Mouse (Mus musculus) midbrain, postnatal 0 days (tissue): Measurements from ENCODE around the gene Cuzd1. TPM values are rescaled to one million over a fixed set of nuclear protein-coding genes. Genes with fewer than 3 reads are reported as not detected.

Source experiments
- ATAC-seq: fragments of 200-750 bp; cut with Nextera tagmentation; 2 replicates; pipeline ENCODE4 v1.8.0; 2017; ENCODE audit warnings: moderate number of reproducible peaks, mild to moderate bottlenecking, moderate TSS enrichment, moderate library complexity; ENCODE audit not compliant: low FRiP score
- DNase-seq: peaks from one replicate; pipeline ENCODE4 v3.0.0-alpha.2; 2015; ENCODE audit warnings: low spot score
- H3K27ac ChIP-seq: fragments of 300-500 bp; sonication (generic); 2 replicates; pipeline ENCODE4 v1.5.1; 2014; ENCODE audit warnings: low read depth, mild to moderate bottlenecking, low read length, mixed read lengths
- H3K27me3 ChIP-seq: fragments of 300-500 bp; sonication (generic); 2 replicates; pipeline ENCODE4 v1.6.1; 2014; ENCODE audit warnings: low read length, control low read depth, mixed read lengths; ENCODE audit not compliant: insufficient read depth
- H3K36me3 ChIP-seq: fragments of 300-500 bp; sonication (generic); 2 replicates; pipeline ENCODE4 v1.6.1; 2014; ENCODE audit warnings: low read length, control low read depth, mixed read lengths; ENCODE audit not compliant: insufficient read depth
- H3K4me1 ChIP-seq: fragments of 300-500 bp; sonication (generic); 2 replicates; pipeline ENCODE4 v1.6.1; 2014; ENCODE audit warnings: mild to moderate bottlenecking, control low read depth, antibody characterized with exemption, low read length, mixed read lengths; ENCODE audit not compliant: insufficient read depth
- H3K4me2 ChIP-seq: fragments of 300-500 bp; sonication (generic); 2 replicates; pipeline ENCODE4 v1.6.1; 2014; ENCODE audit warnings: low read depth, mild to moderate bottlenecking, low read length, mixed read lengths; ENCODE audit not compliant: poor library complexity, severe bottlenecking
- H3K4me3 ChIP-seq: fragments of 300-500 bp; sonication (generic); 2 replicates; pipeline ENCODE4 v1.5.1; 2014; ENCODE audit warnings: low read depth, mild to moderate bottlenecking, low read length, moderate library complexity
- H3K9ac ChIP-seq: fragments of 300-500 bp; sonication (generic); replicated peaks from 2 replicates; pipeline ENCODE4 v1.6.1; 2014; ENCODE audit warnings: mild to moderate bottlenecking, low read length, moderate library complexity, mixed read lengths; ENCODE audit not compliant: poor library complexity, severe bottlenecking
- H3K9me3 ChIP-seq: fragments of 300-500 bp; sonication (generic); 2 replicates; pipeline ENCODE4 v1.6.1; 2016; ENCODE audit warnings: low read length, control low read depth
- CTCF ChIP-seq: IDR thresholded peaks from 2 replicates; pipeline ENCODE4 v1.5.1; 2016; ENCODE audit warnings: antibody characterized with exemption, mild to moderate bottlenecking
- WGBS: fragments of 180-500 bp; shearing (Covaris S2); extraction: QIAGEN DNeasy Blood & Tissue Kit; methylation state at CpG from one replicate; pipeline ENCODE4 v1.1.7; 2014; 5-methylcytosine and 5-hydroxymethylcytosine counted together
- polyA plus RNA-seq: library from polyadenylated mRNA; unstranded; fragments of >200 nt; fragmentation: Nextera tagmentation; extraction: Ambion mirVana; gene quantifications from 2 replicates; pipeline ENCODE4 v1.2.1, GENCODE M21; 2015
- total RNA-seq: library from RNA; depleted of rRNA; stranded (reverse); fragments of >200 nt; gene quantifications from 2 replicates; pipeline ENCODE4 v1.2.3, GENCODE M21; 2014

Gene Cuzd1
- total and polyA plus RNA-seq, 2 experiments from 2014 or later, result 0.06 TPM; not detected in 1

DNA sequence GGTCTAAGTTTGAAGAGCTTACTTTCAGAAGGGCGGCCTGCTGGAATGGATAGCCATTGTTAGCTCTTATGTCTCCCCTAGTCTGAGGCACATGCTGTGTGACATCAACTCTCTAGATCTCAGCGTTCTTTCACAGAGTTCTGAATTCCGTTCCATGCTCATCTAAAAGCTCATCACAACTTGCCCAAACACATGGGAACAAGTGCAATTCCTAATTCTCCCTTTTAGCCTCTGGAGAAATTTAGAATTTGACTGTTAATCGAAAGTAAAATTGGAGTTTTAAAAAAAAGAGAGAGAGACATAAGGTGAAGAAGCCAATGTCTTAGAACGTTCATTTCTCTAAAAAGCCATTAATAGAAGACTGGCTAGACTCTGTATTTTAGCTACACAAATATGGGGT, 7.3 kb upstream of the Cuzd1 start, which contains the start of gene Fam24b:
Gene Fam24b, minus strand, starts transcription at position 101 of the 400 bp plus-strand sequence.
- H3K27ac ChIP-seq, result no peak within 1 kb of the TSS
- WGBS, result 88% methylated on average over 5 of the region's 5 CpGs
- H3K27me3 ChIP-seq, result no peaks in the 10 kb centered on the region
- TF ChIP-seq CTCF, result no peak
- ATAC-seq, result no peak
- no peak for DNase-seq
- no peaks in the 10 kb centered on the region for H3K4me1 ChIP-seq
- H3K4me3 ChIP-seq, result no peak within 1 kb of the TSS
- no peaks in the 10 kb centered on the region for H3K36me3 ChIP-seq
- H3K9me3 ChIP-seq, result no peaks in the 10 kb centered on the region
- H3K9ac ChIP-seq, result no peak within 1 kb of the TSS
- H3K4me2 ChIP-seq, result no peak within 1 kb of the TSS

DNA sequence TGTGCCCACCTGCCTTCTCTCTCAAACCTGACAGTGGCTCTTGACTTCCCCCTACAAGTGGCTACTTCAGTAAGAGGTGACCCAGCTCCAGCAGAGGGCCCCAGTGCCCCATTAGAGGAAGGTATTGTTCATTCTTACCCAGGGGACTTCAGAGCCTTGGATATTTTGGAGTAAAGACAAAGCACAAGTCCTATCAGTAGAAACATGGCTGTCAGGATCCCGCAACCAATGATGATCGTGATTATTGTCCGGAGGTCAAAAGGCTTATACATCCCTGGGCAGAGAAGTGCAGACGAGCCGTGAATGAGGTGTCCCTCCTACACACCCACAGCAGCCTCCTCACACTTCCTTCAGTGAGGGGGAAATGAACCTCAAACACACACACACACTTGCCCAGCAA, 5.0 kb upstream of the Cuzd1 start:
- no peak for TF ChIP-seq CTCF
- H3K4me2 ChIP-seq, result no peak overlapping the region
- no peaks in the 10 kb centered on the region for H3K9me3 ChIP-seq
- no peak overlapping the region for H3K4me3 ChIP-seq
- no peak overlapping the region for H3K9ac ChIP-seq
- no peaks in the 10 kb centered on the region for H3K4me1 ChIP-seq
- WGBS, result 89% methylated on average over 5 of the region's 5 CpGs
- H3K36me3 ChIP-seq, result no peaks in the 10 kb centered on the region
- H3K27ac ChIP-seq, result no peak overlapping the region
- ATAC-seq, result no peak
- DNase-seq, result no peak
- H3K27me3 ChIP-seq, result no peaks in the 10 kb centered on the region

DNA sequence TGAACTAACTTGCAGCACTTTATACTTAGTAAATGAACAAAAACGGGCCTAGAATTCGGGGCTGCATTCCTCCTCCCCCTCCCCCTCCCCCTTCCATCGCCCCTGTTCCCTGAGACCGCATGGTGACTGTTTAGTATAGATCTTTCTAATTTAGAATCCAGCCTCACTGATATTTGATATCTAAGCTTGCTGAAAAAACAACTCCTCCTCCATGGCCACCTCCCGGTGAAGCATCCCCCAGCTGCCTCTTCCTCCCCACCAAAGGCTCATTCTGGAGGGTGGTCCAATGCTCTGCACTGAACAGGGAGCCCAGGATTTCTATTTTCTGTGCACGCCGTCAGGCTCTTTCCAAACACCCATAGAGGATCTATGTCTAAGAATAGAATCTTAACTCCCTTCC, 3.8 kb downstream of the Cuzd1 start:
- H3K36me3 ChIP-seq, result no peaks in the 10 kb centered on the region
- WGBS, result 88% methylated on average over 5 of the region's 7 CpGs
- no peak overlapping the region for H3K4me2 ChIP-seq
- TF ChIP-seq CTCF, result no peak
- H3K4me1 ChIP-seq, result no peaks in the 10 kb centered on the region
- no peaks in the 10 kb centered on the region for H3K9me3 ChIP-seq
- no peak overlapping the region for H3K9ac ChIP-seq
- no peak overlapping the region for H3K27ac ChIP-seq
- ATAC-seq, result no peak
- no peaks in the 10 kb centered on the region for H3K27me3 ChIP-seq
- H3K4me3 ChIP-seq, result no peak overlapping the region
- no peak for DNase-seq

- TF ChIP-seq CTCF, result no peak
- Histone ChIP-seq H3K9ac (no peak overlapping the region), H3K4me2 (no peak overlapping the region), H3K27me3 (no peaks in the 10 kb centered on the region), H3K4me1 (no peaks in the 10 kb centered on the region), H3K4me3 (no peak overlapping the region), H3K27ac (no peak overlapping the region), H3K9me3 (no peaks in the 10 kb centered on the region), H3K36me3 (no peaks in the 10 kb centered on the region)
- 74% methylated on average over 12 of the region's 12 CpGs for WGBS
- no peak for DNase-seq
- no peak for ATAC-seq
Observed at GRCm38 (mm10) chr7:131317587-131317986, 4.5 kb downstream of the Cuzd1 start.

GRCm38 (mm10) chr7:131314493-131314892, 7.6 kb downstream of the Cuzd1 start:
- Histone ChIP-seq H3K27me3 (no peaks in the 10 kb centered on the region), H3K4me1 (no peaks in the 10 kb centered on the region), H3K4me3 (no peak overlapping the region), H3K9ac (no peak overlapping the region), H3K27ac (no peak overlapping the region), H3K4me2 (no peak overlapping the region), H3K9me3 (no peaks in the 10 kb centered on the region), H3K36me3 (no peaks in the 10 kb centered on the region)
- TF ChIP-seq CTCF, result no peak
- no peak for ATAC-seq
- DNase-seq, result no peak
- WGBS, result 88% methylated on average over 7 of the region's 7 CpGs

- H3K4me2 ChIP-seq, result no peak overlapping the region
- H3K4me1 ChIP-seq, result no peaks in the 10 kb centered on the region
- H3K36me3 ChIP-seq, result no peaks in the 10 kb centered on the region
- DNase-seq, result no peak
- no peak for ATAC-seq
- WGBS, result 85% methylated on average over 5 of the region's 5 CpGs
- no peaks in the 10 kb centered on the region for H3K27me3 ChIP-seq
- no peak for TF ChIP-seq CTCF
- H3K9me3 ChIP-seq, result no peaks in the 10 kb centered on the region
- H3K4me3 ChIP-seq, result no peak overlapping the region
- no peak overlapping the region for H3K27ac ChIP-seq
- H3K9ac ChIP-seq, result no peak overlapping the region
Observed at GRCm38 (mm10) chr7:131306733-131307132, 15.4 kb downstream of the Cuzd1 start.

DNA sequence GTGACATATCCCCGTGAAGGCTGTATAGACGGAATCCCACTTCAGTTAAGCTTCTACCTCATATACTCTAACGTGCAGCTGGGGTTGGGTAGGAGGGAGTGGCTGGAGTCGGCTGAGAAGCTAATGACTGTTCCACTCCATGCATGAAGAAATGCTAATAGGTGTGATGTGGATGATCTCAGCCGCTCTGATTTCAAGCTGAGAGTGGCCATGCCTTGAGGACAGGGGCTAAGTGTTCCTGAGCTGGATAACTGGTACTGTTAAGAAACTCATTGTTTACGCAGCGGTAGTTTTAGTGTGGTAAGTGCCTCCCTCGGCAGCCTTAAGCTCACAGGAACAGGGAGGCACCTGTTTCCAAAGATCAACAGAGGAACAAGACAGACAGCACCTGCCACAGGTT, 18.8 kb downstream of the Cuzd1 start:
- Histone ChIP-seq H3K9me3 (no peaks in the 10 kb centered on the region), H3K4me1 (no peaks in the 10 kb centered on the region), H3K4me3 (no peak overlapping the region), H3K27me3 (no peaks in the 10 kb centered on the region), H3K36me3 (no peaks in the 10 kb centered on the region), H3K27ac (no peak overlapping the region), H3K9ac (no peak overlapping the region), H3K4me2 (no peak overlapping the region)
- TF ChIP-seq CTCF, result no peak
- DNase-seq (no peak), ATAC-seq (no peak)
- WGBS, result 86% methylated on average over 8 of the region's 8 CpGs
